Mouse (Mus musculus): ENCODE results near the gene Lamp2. TPM values are rescaled to one million over a fixed set of nuclear protein-coding genes. Genes with fewer than 3 reads are reported as not detected.

The Lamp2 gene
- polyA plus RNA-seq, 1 experiment from 2014 or later, result 155 TPM

DNA sequence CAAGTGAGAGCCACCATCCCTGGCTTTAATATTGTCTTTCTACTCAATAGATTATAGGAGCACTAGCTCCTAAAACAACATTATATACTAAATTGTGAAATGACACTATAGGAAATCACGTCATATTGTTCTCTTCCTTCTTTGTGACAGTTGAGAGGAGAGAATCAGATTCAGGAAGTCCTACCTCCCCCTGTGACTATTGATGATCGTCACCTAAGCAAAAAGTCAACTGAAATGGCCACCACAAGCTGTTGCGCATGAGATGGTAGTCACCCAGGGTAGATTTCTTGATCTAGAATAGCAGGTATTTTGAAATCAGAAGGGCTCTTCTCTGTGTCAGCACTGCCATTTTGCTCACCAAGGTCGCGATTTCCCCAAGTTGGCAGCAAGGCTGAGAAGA is 5.8 kb upstream of the Lamp2 start:
- Histone ChIP-seq H3K9me3 (ENCODE audit: control insufficient read depth, low read length) (no peaks in the 10 kb centered on the region), H3K27ac (ENCODE audit: low read depth, low read length) (no peak overlapping the region), H3K27me3 (ENCODE audit: control insufficient read depth, insufficient read depth, low read length) (no peaks in the 10 kb centered on the region), H3K4me3 (ENCODE audit: low read length) (no peak overlapping the region), H3K36me3 (ENCODE audit: control insufficient read depth, insufficient read depth, low read length) (no peaks in the 10 kb centered on the region), H3K4me2 (replicated peaks; ENCODE audit: low read depth, low read length) (no peak overlapping the region), H3K4me1 (ENCODE audit: control insufficient read depth, insufficient read depth, low read length) (no peaks in the 10 kb centered on the region), H3K9ac (ENCODE audit: low read depth, low read length) (no peak overlapping the region)
- 82% methylated on average over 5 of the region's 5 CpGs for WGBS
- ATAC-seq (ENCODE audit: low FRiP score, low TSS enrichment), result no peak

DNA sequence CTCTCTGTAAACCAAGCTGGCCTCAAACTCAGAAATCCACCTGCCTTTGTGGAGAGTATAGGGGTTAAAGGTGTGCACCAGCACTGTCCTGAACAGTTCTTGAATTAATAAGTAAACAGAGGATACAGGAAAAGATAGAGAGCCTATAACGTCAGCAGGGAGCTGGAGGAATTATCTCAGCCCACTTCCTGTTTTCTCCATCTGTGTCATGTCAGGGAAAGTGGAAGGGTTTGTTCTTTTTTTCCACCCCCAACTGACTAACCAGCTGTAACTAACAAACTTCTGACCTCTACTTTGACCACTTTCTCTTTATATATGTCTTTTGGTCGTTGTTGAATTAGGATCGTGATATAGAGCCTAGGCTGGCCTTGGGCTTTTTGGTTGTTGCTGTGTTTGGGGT is 4.6 kb upstream of the Lamp2 start:
- Histone ChIP-seq H3K27me3 (ENCODE audit: control insufficient read depth, insufficient read depth, low read length) (no peaks in the 10 kb centered on the region), H3K4me3 (ENCODE audit: low read length) (no peak overlapping the region), H3K9ac (ENCODE audit: low read depth, low read length) (no peak overlapping the region), H3K4me2 (replicated peaks; ENCODE audit: low read depth, low read length) (no peak overlapping the region), H3K36me3 (ENCODE audit: control insufficient read depth, insufficient read depth, low read length) (no peaks in the 10 kb centered on the region), H3K9me3 (ENCODE audit: control insufficient read depth, low read length) (no peaks in the 10 kb centered on the region), H3K4me1 (ENCODE audit: control insufficient read depth, insufficient read depth, low read length) (no peaks in the 10 kb centered on the region), H3K27ac (ENCODE audit: low read depth, low read length) (no peak overlapping the region)
- ATAC-seq (ENCODE audit: low FRiP score, low TSS enrichment), result no peak; the same call in 1 of the 2 replicates
- WGBS, result 50% methylated on average over 3 of the region's 3 CpGs

DNA sequence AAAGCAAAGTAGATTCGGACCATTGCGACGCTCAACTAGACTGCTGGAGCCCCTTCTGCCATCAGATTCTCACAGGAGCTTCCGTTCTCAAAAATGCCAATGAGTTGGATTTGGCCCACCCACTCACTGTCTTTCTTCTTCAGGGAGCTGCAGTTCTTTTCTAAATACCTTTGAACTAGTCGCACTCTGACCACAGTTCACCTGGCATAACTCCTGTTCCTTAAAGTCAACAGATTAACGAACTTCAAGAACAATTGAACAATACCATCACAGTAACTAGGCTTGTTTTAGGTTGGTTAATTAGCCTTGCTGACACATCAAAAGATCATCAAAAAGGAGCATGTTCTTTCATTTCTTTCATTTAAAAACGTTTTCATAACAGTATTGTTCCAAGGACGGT is 2.8 kb upstream of the Lamp2 start:
- H3K4me2 ChIP-seq (replicated peaks; ENCODE audit: low read depth, low read length), result no peak overlapping the region
- no peaks in the 10 kb centered on the region for H3K27me3 ChIP-seq (ENCODE audit: control insufficient read depth, insufficient read depth, low read length)
- WGBS, result 86% methylated on average over 8 of the region's 8 CpGs
- no peak overlapping the region for H3K9ac ChIP-seq (ENCODE audit: low read depth, low read length)
- H3K9me3 ChIP-seq (ENCODE audit: control insufficient read depth, low read length), result no peaks in the 10 kb centered on the region
- no peak overlapping the region for H3K27ac ChIP-seq (ENCODE audit: low read depth, low read length)
- no peak for ATAC-seq (ENCODE audit: low FRiP score, low TSS enrichment)
- no peaks in the 10 kb centered on the region; the same call in 1 of the 2 replicates for H3K4me1 ChIP-seq (ENCODE audit: control insufficient read depth, insufficient read depth, low read length)
- no peaks in the 10 kb centered on the region for H3K36me3 ChIP-seq (ENCODE audit: control insufficient read depth, insufficient read depth, low read length)
- H3K4me3 ChIP-seq (ENCODE audit: low read length), result no peak overlapping the region

DNA sequence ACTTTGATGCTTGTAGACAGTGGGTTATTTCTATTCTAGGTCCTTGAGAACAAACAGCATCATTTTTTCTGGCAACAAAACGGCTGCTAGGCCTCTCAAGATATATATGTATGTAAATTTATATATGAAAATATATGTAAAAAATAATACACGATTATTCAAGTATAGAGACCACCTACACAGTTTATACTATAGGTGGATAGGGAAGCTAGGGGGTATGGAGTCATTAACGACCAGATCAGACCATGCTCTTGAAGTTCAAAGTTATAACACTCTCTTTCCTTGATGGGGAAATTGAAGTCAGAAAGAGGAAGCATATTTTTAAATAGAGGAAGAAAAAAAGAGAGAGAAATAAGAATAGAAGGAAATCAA is 367 bp upstream of the Lamp2 start:
- ATAC-seq (ENCODE audit: low FRiP score, low TSS enrichment), result no peak
- no peaks in the 10 kb centered on the region for H3K9me3 ChIP-seq (ENCODE audit: control insufficient read depth, low read length)
- H3K4me1 ChIP-seq (ENCODE audit: control insufficient read depth, insufficient read depth, low read length), result no peaks in the 10 kb centered on the region; the same call in 1 of the 2 replicates
- WGBS, result 46% methylated on average over 3 of the region's 3 CpGs
- H3K4me3 ChIP-seq (ENCODE audit: low read length), result no peak overlapping the region
- H3K27me3 ChIP-seq (ENCODE audit: control insufficient read depth, insufficient read depth, low read length), result no peaks in the 10 kb centered on the region
- H3K9ac ChIP-seq (ENCODE audit: low read depth, low read length), result no peak overlapping the region
- no peaks in the 10 kb centered on the region for H3K36me3 ChIP-seq (ENCODE audit: control insufficient read depth, insufficient read depth, low read length)
- no peak overlapping the region for H3K27ac ChIP-seq (ENCODE audit: low read depth, low read length)
- no peak overlapping the region for H3K4me2 ChIP-seq (replicated peaks; ENCODE audit: low read depth, low read length)

DNA sequence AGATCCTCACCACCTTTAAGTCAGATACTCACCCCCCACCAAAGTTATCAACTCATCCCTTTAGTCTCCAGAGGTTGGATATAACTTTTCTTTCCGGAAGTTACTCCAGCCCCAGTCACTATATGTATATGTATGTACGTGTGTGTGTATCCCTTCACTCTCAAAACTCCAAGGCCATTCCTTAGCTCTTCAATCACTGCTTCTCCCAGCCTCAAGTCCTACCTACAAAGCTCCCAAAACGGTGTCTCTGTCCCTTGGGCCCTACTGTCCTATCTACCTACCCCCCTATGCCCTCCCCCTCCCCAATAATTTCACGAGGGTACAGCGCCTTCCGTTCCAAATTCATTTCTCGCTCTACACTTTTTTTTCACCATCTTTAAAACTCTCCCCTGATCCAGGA is 780 bp downstream of the Lamp2 start:
- H3K9ac ChIP-seq (ENCODE audit: low read depth, low read length), result peak overlapping the region; percentile 75
- H3K4me3 ChIP-seq (ENCODE audit: low read length), result peak overlapping the region; percentile 60
- H3K27ac ChIP-seq (ENCODE audit: low read depth, low read length), result peak overlapping the region; percentile 77; the same call in 1 of the 2 replicates
- no peaks in the 10 kb centered on the region; the same call in 1 of the 2 replicates for H3K4me1 ChIP-seq (ENCODE audit: control insufficient read depth, insufficient read depth, low read length)
- peak; percentile 42; the same call in 1 of the 2 replicates for ATAC-seq (ENCODE audit: low FRiP score, low TSS enrichment)
- H3K9me3 ChIP-seq (ENCODE audit: control insufficient read depth, low read length), result no peaks in the 10 kb centered on the region
- H3K4me2 ChIP-seq (replicated peaks; ENCODE audit: low read depth, low read length), result peak overlapping the region; percentile 45
- 32% methylated on average over 7 of the region's 7 CpGs for WGBS
- H3K36me3 ChIP-seq (ENCODE audit: control insufficient read depth, insufficient read depth, low read length), result peaks cover 7% of the 10 kb centered on the region; the same call in 1 of the 2 replicates
- H3K27me3 ChIP-seq (ENCODE audit: control insufficient read depth, insufficient read depth, low read length), result no peaks in the 10 kb centered on the region

DNA sequence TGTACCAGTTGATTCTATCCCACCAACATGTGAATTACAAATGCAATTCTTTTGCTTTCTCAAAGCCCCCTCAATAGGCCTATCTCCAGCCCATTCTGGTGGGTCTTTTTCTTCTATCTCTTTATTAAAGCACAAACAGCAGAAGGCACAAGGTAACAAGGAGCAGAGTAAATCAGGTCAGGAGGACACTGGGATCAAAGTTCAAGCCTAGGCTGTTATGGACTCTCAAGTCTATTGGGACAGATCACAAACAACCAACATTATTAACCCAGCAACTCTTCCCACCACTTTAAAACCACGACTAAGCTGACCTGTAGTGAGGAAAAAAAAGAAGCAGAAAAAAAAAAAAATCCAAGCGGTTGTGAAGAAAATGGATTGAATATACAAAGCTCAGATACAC is 1.4 kb downstream of the Lamp2 start:
- H3K27ac ChIP-seq (ENCODE audit: low read depth, low read length), result no peak overlapping the region
- no peaks in the 10 kb centered on the region for H3K27me3 ChIP-seq (ENCODE audit: control insufficient read depth, insufficient read depth, low read length)
- WGBS, result 36% methylated on average over 2 of the region's 2 CpGs
- peak overlapping the region; percentile 60 for H3K4me3 ChIP-seq (ENCODE audit: low read length)
- no peaks in the 10 kb centered on the region; the same call in 1 of the 2 replicates for H3K4me1 ChIP-seq (ENCODE audit: control insufficient read depth, insufficient read depth, low read length)
- H3K4me2 ChIP-seq (replicated peaks; ENCODE audit: low read depth, low read length), result peak overlapping the region; percentile 45; the same call in 1 of the 2 replicates
- ATAC-seq (ENCODE audit: low FRiP score, low TSS enrichment), result no peak
- H3K9ac ChIP-seq (ENCODE audit: low read depth, low read length), result peak overlapping the region; percentile 75; the same call in 1 of the 2 replicates
- peaks cover 13% of the 10 kb centered on the region; the same call in 1 of the 2 replicates for H3K36me3 ChIP-seq (ENCODE audit: control insufficient read depth, insufficient read depth, low read length)
- H3K9me3 ChIP-seq (ENCODE audit: control insufficient read depth, low read length), result no peaks in the 10 kb centered on the region

DNA sequence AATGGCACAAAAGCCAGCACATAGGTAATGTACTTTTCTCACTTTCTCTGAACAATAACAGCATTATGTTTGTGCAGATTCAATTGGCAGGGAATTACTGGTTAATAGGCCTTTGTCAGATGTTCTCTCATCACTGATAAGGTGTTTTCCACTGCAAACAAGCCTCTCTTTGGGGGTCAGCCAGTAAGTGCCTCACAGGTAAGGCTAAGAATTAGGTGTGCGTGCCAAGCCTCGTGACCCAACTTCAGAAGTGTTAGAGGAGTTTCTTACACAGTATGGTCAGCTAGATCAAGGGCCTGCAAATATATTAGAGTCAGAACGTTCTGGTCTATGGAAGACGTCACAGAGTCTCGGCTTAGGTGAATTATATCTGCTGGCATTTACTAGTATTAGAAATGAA is 2.3 kb downstream of the Lamp2 start:
- Histone ChIP-seq H3K4me3 (ENCODE audit: low read length) (no peak overlapping the region), H3K9ac (ENCODE audit: low read depth, low read length) (no peak overlapping the region), H3K9me3 (ENCODE audit: control insufficient read depth, low read length) (no peaks in the 10 kb centered on the region), H3K4me1 (ENCODE audit: control insufficient read depth, insufficient read depth, low read length) (no peaks in the 10 kb centered on the region; the same call in 1 of the 2 replicates), H3K27me3 (ENCODE audit: control insufficient read depth, insufficient read depth, low read length) (no peaks in the 10 kb centered on the region), H3K36me3 (ENCODE audit: control insufficient read depth, insufficient read depth, low read length) (peaks cover 16% of the 10 kb centered on the region; the same call in 1 of the 2 replicates), H3K4me2 (replicated peaks; ENCODE audit: low read depth, low read length) (no peak overlapping the region), H3K27ac (ENCODE audit: low read depth, low read length) (no peak overlapping the region)
- WGBS, result 82% methylated on average over 5 of the region's 5 CpGs
- no peak for ATAC-seq (ENCODE audit: low FRiP score, low TSS enrichment)

DNA sequence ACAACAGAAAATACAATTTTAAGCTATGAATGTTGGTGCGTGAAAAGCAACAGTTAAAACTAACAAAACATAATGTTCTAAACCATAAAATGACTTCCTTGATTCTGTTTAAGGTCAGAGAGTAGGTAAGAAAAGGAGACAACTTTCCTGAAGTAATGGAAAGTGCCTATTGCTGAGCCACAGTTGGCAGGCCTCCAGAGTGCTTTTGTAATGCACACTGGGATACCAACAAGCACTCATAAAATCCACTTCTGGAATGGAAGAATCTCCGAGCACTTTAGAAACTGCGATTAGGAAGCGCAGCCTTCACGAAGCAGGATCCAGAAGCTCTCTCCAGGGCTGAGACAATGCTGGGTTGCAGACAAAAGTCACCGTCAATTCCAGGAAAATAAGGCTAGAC is 5.8 kb downstream of the Lamp2 start:
- Histone ChIP-seq H3K4me1 (ENCODE audit: control insufficient read depth, insufficient read depth, low read length) (no peaks in the 10 kb centered on the region; the same call in 1 of the 2 replicates), H3K27me3 (ENCODE audit: control insufficient read depth, insufficient read depth, low read length) (no peaks in the 10 kb centered on the region), H3K9me3 (ENCODE audit: control insufficient read depth, low read length) (no peaks in the 10 kb centered on the region), H3K9ac (ENCODE audit: low read depth, low read length) (no peak overlapping the region), H3K4me2 (replicated peaks; ENCODE audit: low read depth, low read length) (no peak overlapping the region), H3K4me3 (ENCODE audit: low read length) (no peak overlapping the region), H3K36me3 (ENCODE audit: control insufficient read depth, insufficient read depth, low read length) (peaks cover 19% of the 10 kb centered on the region; the same call in 1 of the 2 replicates), H3K27ac (ENCODE audit: low read depth, low read length) (no peak overlapping the region)
- ATAC-seq (ENCODE audit: low FRiP score, low TSS enrichment), result no peak
- 97% methylated on average over 6 of the region's 6 CpGs for WGBS

DNA sequence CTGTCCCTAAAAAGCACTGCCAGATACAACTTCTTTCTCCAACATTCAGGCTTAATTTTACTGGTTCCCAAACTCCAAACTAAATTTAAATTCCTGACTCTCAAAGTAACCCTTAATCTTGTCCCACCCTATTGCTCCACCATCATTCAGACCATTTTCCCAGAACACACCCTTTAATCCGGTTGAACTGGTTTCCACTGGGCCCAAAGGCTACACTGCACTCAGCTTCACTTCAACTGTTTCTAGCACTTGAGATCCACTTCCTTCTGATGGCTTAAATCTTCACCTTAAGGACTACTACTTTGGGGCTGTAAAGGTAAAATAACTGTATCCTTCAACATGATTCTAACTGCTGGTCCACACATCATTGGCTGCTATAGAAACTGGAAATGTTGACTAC is 10.5 kb downstream of the Lamp2 start:
- ATAC-seq (ENCODE audit: low FRiP score, low TSS enrichment), result no peak

More for the DNA sequence above, 10.5 kb downstream of the Lamp2 start:
- Histone ChIP-seq H3K9me3 (ENCODE audit: control insufficient read depth, low read length) (no peaks in the 10 kb centered on the region), H3K4me3 (ENCODE audit: low read length) (no peak overlapping the region), H3K4me1 (ENCODE audit: control insufficient read depth, insufficient read depth, low read length) (no peaks in the 10 kb centered on the region), H3K36me3 (ENCODE audit: control insufficient read depth, insufficient read depth, low read length) (peaks cover 14% of the 10 kb centered on the region; the same call in 1 of the 2 replicates), H3K27me3 (ENCODE audit: control insufficient read depth, insufficient read depth, low read length) (no peaks in the 10 kb centered on the region), H3K4me2 (replicated peaks; ENCODE audit: low read depth, low read length) (no peak overlapping the region), H3K27ac (ENCODE audit: low read depth, low read length) (no peak overlapping the region), H3K9ac (ENCODE audit: low read depth, low read length) (no peak overlapping the region)
- 86% methylated on average over 1 of the region's 1 CpGs for WGBS
